Mouse (Mus musculus): ENCODE measurements around the gene P2rx7.

P2rx7 gene

DNA sequence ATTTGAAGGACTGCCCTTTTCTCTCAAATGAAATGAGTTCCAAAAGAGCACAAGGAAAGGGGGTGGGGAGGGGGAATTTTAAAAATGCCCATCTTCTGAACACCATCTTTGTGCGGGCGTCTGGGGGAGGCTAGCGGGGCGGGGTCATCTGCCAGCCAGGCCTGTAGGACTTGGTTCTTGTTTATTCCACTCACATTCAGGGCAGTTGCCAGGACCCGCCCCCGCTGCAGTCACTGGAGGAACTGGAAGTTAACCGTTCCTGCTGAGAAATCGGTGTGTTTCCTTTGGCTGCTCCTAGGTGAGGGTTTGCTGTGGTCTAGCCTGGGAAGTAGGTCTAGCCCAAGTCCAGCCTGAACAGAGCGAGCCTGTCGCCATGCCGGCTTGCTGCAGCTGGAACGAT, at the start of gene P2rx7:
P2rx7 (plus strand) TSS at position 211 of the 400 bp plus-strand sequence.
- DNase-seq (ENCODE audit: low read depth), result no peak

DNA sequence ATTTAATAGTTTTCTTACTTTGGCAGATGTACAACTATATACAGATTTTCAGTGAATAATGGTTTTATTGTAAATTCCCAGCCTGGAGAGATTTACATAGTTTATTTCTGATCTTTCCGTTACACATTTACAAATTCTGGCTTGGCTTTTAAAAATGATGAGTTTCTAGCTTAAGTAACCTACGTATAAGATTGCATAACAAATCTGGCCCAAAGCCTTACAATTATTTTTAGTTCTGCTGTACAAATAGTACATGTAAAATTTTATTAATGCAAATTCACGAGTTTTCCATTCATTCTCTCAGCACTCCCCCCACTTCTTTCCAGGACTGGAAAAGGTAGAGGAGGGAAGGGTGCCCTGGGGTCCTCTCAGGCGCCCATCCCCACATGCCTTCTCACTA, 48.2 kb upstream of the P2rx7 start:
- DNase-seq (ENCODE audit: low read depth), result no peak

DNA sequence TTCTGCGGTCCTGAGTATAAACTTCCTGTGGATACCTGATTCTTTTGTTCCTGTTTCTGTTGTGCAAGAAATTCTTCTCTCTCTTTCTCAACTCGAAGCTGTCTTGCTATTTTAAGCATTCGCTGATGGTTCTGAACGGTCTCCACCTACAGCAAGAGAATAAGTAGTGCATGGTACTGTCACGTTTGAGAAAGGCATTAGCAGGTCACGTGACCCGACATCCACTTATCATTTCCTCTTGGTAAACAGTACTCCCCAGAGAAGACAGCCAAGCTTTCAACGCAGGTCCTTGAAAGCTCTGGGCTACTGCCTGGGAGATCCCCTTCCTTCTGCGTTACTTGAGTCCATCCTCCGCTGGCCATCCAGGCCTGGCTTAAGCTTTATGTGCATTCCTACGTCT, 41.5 kb upstream of the P2rx7 start:
- peak; percentile 90 for DNase-seq (ENCODE audit: low read depth)

DNA sequence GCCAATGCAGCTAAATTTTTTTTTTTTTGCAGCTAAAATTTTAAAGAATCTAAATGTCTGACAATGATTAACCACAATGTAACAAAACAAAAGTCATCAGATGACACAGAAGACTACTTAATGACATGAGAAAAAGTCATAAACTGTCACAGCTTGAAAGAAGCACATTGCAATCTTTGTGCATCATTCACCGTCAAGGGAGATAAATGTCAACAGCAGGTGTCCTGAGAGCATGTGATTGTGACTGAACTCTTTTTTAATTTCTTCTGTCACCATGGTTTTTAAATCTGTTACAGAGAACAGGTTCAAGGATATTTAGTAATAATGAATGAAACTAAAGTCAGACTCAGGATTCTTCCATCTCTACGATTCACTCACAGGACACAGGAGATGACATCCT, 38.8 kb upstream of the P2rx7 start:
- no peak for DNase-seq (ENCODE audit: low read depth)

DNA sequence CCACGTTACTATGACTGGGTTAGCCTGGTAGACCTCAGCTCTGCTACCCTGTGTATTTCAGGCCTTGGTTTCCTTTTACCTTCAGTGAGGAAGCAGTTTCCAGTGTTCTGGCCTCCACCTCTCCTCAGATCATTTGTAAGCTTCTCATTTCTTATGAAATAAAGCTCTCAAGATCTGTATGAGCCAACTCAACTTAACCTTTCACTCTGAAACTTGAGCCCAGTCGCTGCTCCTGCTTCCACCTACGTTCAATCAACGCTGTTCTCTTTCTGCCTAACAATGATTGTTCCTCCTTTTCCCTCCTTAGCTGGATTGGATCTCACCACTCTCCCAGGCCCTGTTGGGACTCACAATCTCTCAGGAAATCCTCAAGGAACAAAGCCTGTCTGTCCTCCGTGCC, 32.1 kb upstream of the P2rx7 start:
- DNase-seq (ENCODE audit: low read depth), result no peak

DNA sequence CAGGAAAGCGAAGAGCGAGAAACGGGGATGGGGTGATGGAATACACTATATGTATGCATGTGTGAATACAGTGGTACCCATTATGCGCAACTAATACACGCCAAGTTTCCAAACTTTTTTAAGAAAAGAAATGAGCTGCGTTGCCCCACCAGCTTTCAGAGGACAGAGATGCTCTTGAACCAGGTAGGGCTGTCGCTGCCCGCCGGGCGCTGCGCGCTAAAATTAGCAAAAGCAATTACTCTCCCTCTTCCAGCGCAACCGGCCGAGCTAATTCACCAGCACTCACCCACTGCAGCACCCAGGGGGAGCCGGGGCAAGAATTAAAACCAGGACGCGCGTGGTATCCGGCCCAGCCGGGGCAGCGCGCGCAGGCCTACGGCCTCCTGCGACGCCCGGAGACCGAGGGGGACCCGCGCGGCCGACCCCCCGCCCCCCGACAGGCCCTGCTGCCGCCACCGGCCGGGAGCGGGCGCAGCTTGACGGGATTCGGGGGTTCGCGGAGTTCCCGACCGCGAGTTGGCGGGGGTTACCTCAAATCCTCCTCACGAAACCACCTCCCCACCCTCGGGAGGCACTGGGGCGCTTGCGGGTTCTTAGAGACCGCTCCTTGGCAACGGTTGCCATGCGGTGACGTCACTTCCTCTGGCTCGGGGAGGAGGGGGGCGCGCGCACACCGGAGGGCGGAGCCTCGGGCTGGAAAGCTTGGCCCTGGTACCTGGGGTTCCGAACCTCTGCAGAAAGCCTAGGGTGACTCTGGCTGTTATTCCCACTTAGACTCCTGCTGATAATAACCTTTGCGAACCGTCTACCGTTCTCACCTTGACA, 29.6 kb upstream of the P2rx7 start, which contains the start of gene Ift81:
Ift81 (minus strand) TSS at position 611 of the 825 bp plus-strand sequence.
- DNase-seq (ENCODE audit: low read depth), result peak; percentile 98

DNA sequence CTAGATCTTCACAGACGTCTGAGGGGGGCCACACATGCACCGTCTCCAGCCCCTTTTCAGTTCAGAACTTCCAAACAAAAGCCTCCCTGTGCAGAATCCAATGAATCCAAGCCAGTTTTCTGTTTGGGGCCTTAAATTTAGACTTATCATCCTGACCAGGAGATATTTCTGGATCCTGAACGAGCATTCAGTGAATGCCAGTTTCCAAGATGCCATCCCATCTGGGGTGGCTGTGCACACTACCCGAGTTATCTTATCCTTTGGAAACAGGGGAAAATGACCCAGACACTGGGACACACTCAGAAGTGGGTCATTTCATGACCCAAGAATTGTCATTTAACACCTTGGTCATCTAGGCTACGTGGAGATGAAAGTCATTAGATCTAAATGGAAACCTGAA, 26.0 kb upstream of the P2rx7 start:
- no peak for DNase-seq (ENCODE audit: low read depth)

DNA sequence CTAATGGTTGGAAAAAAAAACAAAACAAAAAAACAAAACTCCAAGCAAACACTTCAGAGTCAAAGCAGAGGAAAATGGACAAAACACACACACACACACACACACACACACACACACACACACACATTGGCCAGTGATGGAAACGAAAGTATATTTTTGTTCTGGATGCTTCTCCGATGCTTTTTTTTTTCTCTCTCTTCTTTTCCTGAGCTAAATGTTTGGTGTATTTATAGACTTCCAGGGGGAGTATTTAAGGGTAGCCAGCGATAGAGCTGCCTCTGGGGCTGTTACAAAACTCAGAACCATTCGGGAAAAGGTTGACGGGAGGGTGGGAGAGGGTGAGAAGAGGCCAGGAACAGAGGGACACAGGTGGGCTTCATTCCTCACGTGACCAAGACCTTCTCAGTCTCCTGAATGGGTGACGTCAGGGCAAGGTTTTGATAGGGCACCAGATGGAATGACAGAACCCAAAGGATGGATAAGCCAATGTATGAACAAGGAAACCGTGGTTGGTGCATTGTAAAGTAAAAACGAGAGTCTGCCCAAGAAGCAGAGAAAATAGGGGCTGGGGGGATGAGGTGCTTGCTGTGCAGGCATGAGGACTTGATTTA, 23.9 kb upstream of the P2rx7 start:
- no peak for DNase-seq (ENCODE audit: low read depth)

DNA sequence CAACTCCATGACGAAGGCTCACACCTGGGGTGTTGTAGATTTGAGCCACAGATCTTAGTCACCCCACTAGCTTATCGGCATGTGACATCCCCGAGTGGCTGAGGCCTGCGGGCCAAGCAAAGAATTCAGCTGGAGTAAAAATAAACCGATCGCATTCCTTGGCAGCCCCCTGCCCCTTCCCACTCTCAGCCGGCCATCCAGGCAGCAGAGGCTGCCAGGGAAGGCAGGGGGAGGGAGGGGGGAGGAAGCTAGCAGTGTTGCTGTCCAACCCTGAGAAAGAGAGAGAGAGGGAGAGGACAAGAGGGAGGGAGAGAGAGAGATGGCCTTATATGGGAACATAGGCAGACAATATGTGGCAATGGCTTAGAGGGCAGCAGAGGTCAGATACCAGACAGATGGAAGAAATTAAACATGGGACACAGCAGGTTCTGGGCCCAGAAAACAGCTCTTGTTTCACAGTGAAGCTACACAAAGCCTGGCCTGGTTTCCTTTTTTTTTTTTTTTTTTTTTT, 22.3 kb upstream of the P2rx7 start:
- DNase-seq (ENCODE audit: low read depth), result no peak

DNA sequence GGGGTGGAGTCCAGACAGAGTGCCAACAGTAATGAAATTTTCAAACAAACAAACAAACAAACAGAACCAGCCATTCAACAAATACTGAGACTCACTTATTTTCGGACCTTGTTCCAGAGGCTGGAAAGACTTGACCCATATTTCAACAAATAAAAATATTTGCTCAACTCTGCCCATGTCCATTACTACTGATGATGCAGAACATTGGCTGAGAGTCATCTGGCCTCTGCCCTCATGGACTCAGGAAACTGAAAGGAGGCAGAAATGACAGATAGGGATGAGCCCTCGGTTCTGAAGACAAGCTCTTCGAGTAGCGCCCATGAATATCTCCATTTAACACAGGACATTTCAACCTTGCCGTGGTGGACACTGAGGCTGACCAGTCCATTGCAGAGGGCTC, 21.2 kb upstream of the P2rx7 start:
- DNase-seq (ENCODE audit: low read depth), result no peak

DNA sequence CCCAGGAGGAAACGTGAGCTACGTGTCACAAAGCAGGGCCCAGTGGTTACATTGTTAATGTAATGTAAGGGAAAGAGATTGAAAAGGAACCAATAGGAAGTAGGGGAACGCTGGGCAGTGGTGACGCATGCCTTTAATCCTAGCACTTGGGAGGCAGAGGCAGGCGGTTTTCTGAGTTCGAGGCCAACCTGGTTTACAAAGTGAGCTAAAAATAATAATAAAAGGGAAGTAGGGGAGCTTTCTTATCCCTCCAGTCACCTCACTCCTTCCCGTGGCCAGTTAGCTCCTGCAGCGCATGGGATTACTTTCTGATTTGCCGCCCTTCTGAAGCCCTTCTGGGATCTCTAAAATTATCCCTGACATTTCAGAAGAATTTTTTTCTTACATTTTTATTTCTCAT, 19.9 kb upstream of the P2rx7 start:
- no peak for DNase-seq (ENCODE audit: low read depth)

DNA sequence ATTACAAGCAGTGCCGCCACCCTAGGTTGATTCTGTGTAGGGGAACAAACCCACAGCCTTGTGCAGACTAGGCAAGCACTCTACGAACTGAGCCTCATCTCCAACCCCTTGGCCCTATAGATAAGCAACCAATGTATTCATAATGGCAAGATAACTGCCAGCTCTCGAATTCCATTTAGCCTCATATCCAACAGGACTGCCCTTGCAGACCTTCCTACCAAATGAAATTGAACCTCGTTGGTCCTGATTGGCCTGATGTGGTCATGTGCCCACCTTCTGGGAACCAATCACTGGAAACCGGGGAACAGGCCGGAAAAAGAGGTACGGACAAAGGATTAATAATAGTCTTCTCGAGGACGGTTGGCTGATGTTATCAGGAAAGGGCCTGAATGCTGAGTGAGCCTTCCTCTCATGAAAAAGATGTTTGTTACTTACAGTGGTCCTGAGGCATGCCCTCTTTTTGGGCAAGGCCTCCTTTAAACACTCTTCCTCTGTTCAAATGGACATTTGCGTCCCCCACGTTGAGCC, 18.7 kb upstream of the P2rx7 start:
- DNase-seq (ENCODE audit: low read depth), result no peak

DNA sequence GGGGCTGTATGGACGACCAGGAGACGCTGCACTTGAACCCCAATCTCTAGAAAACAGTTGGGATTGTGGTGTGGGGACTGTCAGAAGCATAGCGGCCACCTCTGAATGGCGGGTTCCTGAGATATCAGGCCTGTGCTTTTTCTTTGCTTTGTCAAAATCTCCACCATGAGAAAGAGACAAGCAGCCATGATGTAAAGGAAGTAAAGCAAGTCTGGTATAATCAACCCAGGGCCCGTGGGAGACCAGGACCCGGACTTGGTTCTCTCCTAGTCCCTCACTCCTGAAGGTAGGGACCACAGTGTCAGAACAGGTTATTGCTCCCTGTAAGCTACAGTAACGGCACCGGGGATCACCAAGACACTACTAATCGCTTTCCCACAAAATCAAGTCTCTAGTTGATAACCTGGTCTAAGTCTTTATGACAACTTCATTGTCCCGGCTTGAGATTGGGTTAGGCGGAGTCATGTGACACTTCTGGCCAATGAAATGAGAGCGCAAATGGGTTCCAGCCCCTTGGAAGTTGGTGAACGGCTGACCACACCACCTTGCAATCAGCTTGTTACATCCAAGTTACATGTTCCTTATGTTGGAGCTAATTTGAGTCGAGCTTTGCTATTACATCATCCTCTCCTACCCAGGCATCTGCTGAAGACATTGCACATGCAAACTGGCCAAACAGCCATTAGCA, 18.0 kb upstream of the P2rx7 start:
- DNase-seq (ENCODE audit: low read depth), result no peak

DNA sequence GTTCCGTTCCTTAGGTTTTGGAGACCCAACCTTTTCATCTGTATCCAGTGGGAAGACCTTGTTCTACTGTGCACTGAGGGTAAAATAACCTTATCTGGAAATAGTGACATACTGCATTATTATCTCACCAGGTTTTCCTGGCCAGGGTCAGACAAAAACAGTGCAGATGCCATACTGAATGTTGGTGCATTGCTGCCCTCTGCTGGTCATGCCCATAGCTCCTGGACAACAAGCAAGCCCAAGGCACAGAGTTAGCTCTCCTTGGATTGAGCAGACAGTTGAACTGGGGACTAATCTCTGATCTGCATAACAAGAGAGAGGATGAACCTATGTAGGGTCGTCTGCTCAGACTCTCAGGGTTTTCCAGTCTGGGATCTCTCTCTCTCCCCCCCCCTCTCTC, 16.5 kb upstream of the P2rx7 start:
- peak; percentile 90 for DNase-seq (ENCODE audit: low read depth)

DNA sequence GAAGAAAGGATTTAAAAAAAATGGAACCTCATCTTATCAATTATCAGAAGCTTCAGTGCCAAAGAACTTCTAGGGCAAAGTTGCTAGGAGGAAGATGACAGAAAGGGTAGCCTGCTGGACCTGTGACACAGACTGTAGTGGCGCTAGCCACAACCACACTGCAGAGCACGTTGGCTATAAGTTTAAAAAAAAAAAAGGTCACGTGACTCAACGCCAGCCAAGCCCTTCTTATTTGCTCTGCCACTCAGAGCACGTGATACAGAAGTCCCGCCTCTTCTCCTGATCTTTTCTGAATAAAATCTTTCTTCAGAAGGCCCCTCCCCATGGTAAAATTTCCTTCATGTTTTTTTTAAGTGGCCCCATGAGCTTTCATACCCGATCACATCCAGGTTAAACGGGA, 8.5 kb upstream of the P2rx7 start:
- DNase-seq (ENCODE audit: low read depth), result no peak

DNA sequence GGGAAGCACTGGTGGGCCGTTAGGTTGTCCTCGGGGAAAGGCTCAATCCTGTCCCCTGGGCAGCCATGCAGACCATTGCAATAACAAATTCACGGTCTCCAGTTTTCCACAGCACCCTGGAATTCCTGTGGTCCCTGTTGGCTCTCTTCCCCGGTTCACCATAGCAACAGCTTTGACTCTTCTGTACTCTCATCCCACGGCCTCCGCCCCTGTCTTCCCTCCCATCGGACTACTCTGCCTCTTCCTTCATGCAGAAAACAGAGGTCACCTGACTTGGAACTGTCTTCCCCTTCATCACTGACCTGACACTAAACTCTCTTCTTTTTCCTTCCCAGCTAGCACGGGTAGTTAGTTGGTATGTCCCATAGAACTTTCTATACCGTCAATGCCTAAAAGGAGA, 7.4 kb upstream of the P2rx7 start:
- DNase-seq (ENCODE audit: low read depth), result no peak

DNA sequence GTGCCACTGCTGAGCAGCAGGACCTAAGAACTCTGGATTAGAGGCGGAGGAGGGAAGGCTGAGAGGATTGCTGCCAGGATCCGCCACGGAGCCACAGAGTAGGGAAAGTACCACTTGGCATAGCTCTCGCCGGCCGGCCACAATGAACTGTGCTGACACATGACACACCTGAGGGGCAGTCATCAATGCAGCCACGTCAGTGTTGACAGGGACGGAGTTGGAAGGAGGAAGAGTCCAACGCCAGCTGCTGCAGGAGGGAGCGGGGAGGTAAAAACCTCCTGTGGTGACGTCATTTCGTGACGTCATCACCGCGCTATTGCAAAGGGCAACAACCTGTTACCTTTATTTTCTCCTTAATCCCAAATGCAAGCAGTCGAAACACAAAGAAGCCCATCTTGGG, 6.8 kb upstream of the P2rx7 start:
- no peak for DNase-seq (ENCODE audit: low read depth)

DNA sequence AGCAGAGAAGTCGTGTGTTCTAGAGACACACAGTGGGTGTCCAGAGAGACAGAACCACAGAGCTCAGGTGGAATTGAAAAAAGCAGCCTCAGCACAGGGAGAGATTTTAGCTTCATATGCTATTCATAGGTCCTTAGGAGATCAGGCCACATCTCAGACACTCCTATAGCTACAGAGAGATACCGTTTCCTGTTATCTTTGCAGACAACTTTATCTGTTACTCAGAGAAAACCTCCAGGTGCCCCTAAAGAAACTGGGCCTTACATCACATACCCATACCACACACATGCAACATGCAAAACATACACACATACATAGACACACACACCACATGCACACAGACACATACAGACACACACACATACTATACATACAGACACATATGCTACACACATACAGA, 5.4 kb upstream of the P2rx7 start:
- peak; percentile 47 for DNase-seq (ENCODE audit: low read depth)

DNA sequence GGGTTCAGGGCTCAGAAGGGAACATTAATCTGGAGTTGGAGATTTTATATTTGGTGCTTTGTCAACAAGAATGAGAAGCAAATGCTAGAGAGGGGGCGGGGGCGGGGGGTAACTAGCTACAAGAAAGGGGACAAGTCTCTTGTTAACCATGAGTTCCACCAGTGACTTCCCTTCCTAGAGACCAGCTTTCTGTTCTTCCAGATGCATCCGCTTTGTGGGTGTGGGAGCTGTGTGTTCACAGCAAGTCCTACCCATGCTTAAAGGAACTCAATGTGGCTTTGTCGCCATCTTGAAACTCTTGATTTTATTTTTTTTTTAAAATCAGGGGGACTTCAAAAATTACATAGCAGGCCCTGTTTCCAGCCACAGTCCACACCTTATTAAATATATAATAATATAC, 4.2 kb upstream of the P2rx7 start:
- peak; percentile 41 for DNase-seq (ENCODE audit: low read depth)

DNA sequence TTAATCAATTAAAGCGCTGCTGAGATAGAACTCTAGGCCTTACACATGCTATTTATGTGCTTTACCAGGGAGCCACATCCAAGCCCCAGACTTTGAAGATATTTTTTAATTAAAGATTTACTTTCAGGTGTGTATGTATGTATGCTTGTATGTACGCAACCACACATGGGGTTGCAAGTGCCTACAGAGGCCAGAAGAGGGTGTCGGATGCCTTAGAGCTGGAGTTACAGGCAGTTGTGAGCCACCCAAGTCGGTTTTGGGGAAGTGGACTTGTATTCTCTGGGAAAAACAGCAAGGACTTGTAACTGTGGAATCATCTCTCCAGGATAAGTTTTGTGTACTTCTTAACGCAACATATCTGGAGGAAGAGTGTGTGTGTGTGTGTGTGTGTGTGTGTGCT, 3.7 kb upstream of the P2rx7 start:
- no peak for DNase-seq (ENCODE audit: low read depth)

DNA sequence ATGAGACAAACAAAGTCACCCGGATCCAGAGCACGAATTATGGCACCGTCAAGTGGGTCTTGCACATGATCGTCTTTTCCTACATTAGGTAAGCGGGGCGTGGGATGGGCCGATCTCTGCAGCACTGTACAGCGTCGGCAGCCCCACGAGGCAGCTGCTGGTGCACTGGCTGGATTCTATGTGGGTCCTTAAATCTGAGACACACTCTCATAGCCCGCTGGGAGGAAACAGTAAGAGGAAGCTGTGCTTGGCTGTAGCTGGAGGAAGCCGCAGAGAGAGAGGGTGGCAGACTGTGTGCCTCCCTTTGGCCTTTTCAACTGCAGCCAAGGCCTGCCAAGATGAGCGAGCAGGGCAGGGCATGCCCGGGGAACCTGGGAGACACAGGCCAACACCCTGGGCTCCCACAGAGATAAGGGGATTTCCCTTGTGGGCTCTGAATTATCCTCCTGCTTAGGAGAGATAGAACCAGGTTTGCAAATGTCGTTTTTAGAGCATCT, 448 bp downstream of the P2rx7 start:
- peak; percentile 70 for DNase-seq (ENCODE audit: low read depth)

DNA sequence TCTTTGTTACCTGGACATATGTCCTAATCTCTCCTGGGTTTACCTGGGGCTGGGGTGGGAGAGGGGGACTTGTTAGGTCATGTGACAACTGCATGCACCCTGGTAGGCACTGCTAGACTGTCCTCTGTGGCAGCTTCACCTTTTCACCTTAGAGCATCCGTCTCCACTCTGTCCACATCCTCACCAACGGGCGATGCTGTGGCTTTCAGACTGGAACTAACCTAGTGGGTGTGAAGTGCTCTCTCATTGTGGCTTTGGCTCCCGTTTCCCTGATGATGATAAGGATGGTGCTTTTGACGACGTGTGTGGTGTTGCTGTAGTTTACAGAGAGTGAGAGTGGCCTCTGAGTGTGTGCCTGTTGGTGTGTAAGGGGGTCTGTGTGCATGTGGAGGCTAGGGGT, 1.6 kb downstream of the P2rx7 start:
- DNase-seq (ENCODE audit: low read depth), result peak; percentile 51

DNA sequence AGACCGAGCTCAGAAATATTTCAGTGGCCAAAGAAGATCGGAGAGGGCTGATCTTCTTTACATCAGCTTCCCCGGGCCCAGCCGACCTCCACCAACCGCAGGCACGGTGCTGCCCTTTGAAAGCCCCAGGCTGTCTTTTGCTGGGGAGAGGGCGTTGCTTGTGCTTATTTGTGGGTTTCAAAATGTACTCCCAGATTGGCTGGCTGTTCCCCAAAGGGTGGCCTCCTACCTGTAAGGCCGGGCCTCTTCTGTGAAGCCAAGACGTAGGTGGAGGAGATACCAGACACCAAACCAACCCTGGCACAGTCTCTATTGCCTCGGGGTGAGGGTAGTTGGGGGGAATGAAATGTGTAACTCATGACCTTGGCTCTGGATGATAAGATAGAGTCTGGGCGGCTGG, 2.3 kb downstream of the P2rx7 start:
- DNase-seq (ENCODE audit: low read depth), result peak; percentile 60
